Mouse (Mus musculus) pancreas, adult 10 weeks (tissue): ENCODE data around the gene Prss28. TPM values are rescaled to one million over a fixed set of nuclear protein-coding genes. Genes with fewer than 3 reads are reported as not detected.

Experiments
- polyA plus RNA-seq: library from polyadenylated mRNA; stranded (reverse); fragments of 350-450 nt; fragmentation: Illumina TruSeq; extraction: RNeasy Lipid Tissue Mini Kit (QIAGEN cat#74804); gene quantifications from one replicate; pipeline ENCODE4 v1.2.3, GENCODE M21; 2015; ENCODE audit warnings: low read depth, low replicate concordance; ENCODE audit not compliant: insufficient read depth

The Prss28 gene
- polyA plus RNA-seq: not detected

GRCm38 (mm10) chr17:25308346-25308745 is at the start of gene Prss28:
Gene Prss28 (plus strand): TSS chr17:25308646.

GRCm38 (mm10) chr17:25274571-25275346 is 33.7 kb upstream of the Prss28 start, which contains the start of gene Ube2i:
Gene Ube2i (minus strand): TSS chr17:25274622.

GRCm38 (mm10) chr17:25298094-25298493 is 10.4 kb upstream of the Prss28 start, which contains the start of gene Prss34:
Gene Prss34 (plus strand): TSS chr17:25298394.

DNA sequence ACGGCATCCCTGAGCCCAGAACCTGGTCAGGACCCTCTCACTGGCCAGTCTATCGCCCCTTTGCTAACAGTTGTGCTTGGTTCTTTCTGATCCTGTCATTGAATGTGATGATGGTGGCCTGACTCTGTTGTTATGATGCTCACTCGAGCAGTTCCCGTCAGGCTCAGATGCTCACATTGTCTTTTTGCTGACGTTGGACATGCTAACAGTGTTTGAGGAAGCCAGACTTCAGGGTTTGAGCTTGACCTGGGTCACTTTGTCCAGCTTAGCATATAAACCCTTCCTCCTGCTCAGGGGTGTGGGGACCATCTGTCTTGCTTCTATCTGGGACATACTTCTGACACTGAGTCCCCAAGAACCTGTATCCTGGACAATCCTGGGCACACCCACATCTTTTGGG is 9.9 kb downstream of the Prss28 start, which contains the start of gene Prss29:
Gene Prss29 (plus strand): TSS at position 301 of the 400 bp plus-strand sequence.

GRCm38 (mm10) chr17:25345462-25345861 is 37.0 kb downstream of the Prss28 start, which contains the start of gene Tpsab1:
Gene Tpsab1 (minus strand): TSS chr17:25345562.

Other genes with a start within 250 kb of the Prss28 start
- 28.7 TPM for gene Tmem204, start 225.1 kb upstream of the Prss28 start, polyA plus RNA-seq
- gene Telo2, start 192.7 kb upstream of the Prss28 start, polyA plus RNA-seq: 14.3 TPM
- gene Ptx4, start 187.9 kb upstream of the Prss28 start, polyA plus RNA-seq: not detected
- 7.1 TPM for gene Clcn7, start 175.3 kb upstream of the Prss28 start, polyA plus RNA-seq
- not detected for gene Ccdc154, start 146.2 kb upstream of the Prss28 start, polyA plus RNA-seq
- gene Gm38655, start 133.2 kb upstream of the Prss28 start, polyA plus RNA-seq: not detected
- 4.7 TPM for gene BC003965, start 124.1 kb upstream of the Prss28 start, polyA plus RNA-seq
- 4.3 TPM for gene Unkl, start 120.2 kb upstream of the Prss28 start, polyA plus RNA-seq
- gene Gnptg, start 68.5 kb upstream of the Prss28 start, polyA plus RNA-seq: 19.9 TPM
- gene Tsr3, start 68.5 kb upstream of the Prss28 start, polyA plus RNA-seq: 11.4 TPM
- 14.6 TPM for gene Baiap3, start 52.3 kb upstream of the Prss28 start, polyA plus RNA-seq
- gene Ube2i, start 34.0 kb upstream of the Prss28 start, polyA plus RNA-seq: 38.2 TPM
- gene Prss34, start 10.3 kb upstream of the Prss28 start, polyA plus RNA-seq: not detected
- gene Prss29, start 10.0 kb downstream of the Prss28 start, polyA plus RNA-seq: not detected
- not detected for gene Tpsab1, start 36.9 kb downstream of the Prss28 start, polyA plus RNA-seq
- gene Tpsb2, start 57.7 kb downstream of the Prss28 start, polyA plus RNA-seq: 0.96 TPM
- not detected for gene Tpsg1, start 60.6 kb downstream of the Prss28 start, polyA plus RNA-seq
- 0.79 TPM for gene Cacna1h, start 125.1 kb downstream of the Prss28 start, polyA plus RNA-seq
- gene Tekt4, start 146.0 kb downstream of the Prss28 start, polyA plus RNA-seq: not detected
- gene Sstr5, start 188.6 kb downstream of the Prss28 start, polyA plus RNA-seq: not detected